Mouse (Mus musculus) liver, embryonic 14.5 days (tissue): ENCODE results near the gene Iqcf3. TPM values are rescaled to one million over a fixed set of nuclear protein-coding genes. Genes with fewer than 3 reads are reported as not detected.

Experiments
- ATAC-seq: fragments of 200-750 bp; cut with Nextera tagmentation; 2 replicates; pipeline ENCODE4 v1.8.0; 2017; ENCODE audit warnings: moderate number of reproducible peaks, mild to moderate bottlenecking, moderate library complexity; ENCODE audit not compliant: insufficient read depth
- DNase-seq, 3 experiments: peaks; one replicate each; pipeline ENCODE4 v3.0.0-alpha.2; 2012 to 2013; ENCODE audit warnings: low read depth in 3 of 3, low spot score in 3 of 3
- H3K27ac ChIP-seq: fragments of 300-500 bp; sonication (generic); 2 replicates; pipeline ENCODE4 v1.5.1; 2014; ENCODE audit warnings: moderate library complexity, mild to moderate bottlenecking, control low read depth, inconsistent platforms
- H3K27me3 ChIP-seq: fragments of 300-500 bp; sonication (generic); 2 replicates; pipeline ENCODE4 v1.6.1; 2014; ENCODE audit warnings: mild to moderate bottlenecking, low read length, moderate library complexity; ENCODE audit not compliant: control insufficient read depth, insufficient read depth
- H3K36me3 ChIP-seq: fragments of 300-500 bp; sonication (generic); replicated peaks from 2 replicates; pipeline ENCODE4 v1.6.1; 2014; ENCODE audit warnings: low read depth; ENCODE audit not compliant: control insufficient read depth, insufficient read depth
- H3K4me1 ChIP-seq, 2 experiments: fragments of 200-500 bp in 1 of 2; fragments of 300-500 bp in 1 of 2; sonication (generic) in 1 of 2; replicated peaks; 2 replicates each; pipeline ENCODE4 v1.6.1; 2012 to 2014; ENCODE audit warnings: antibody characterized with exemption in 1 of 2, inconsistent platforms in 1 of 2, low read length in 1 of 2; ENCODE audit not compliant: control insufficient read depth in 2 of 2, insufficient read depth in 2 of 2
- H3K4me2 ChIP-seq: fragments of 300-500 bp; sonication (generic); 2 replicates; pipeline ENCODE4 v1.6.1; 2014; ENCODE audit warnings: low read depth, mild to moderate bottlenecking, control low read depth, moderate library complexity
- H3K4me3 ChIP-seq, 2 experiments: fragments of 200-500 bp in 1 of 2; fragments of 300-500 bp in 1 of 2; sonication (generic) in 1 of 2; 2 replicates each; pipeline ENCODE4 v1.5.1; 2012 to 2014; ENCODE audit warnings: low read depth in 2 of 2, low read length in 2 of 2, mild to moderate bottlenecking in 2 of 2, control low read depth in 1 of 2, inconsistent platforms in 1 of 2, moderate library complexity in 1 of 2; ENCODE audit not compliant: insufficient read depth in 1 of 2
- H3K9ac ChIP-seq: fragments of 300-500 bp; sonication (generic); replicated peaks from 2 replicates; pipeline ENCODE4 v1.6.1; 2014; ENCODE audit warnings: mild to moderate bottlenecking, control low read depth, moderate library complexity
- H3K9me3 ChIP-seq: fragments of 300-500 bp; sonication (generic); 2 replicates; pipeline ENCODE4 v1.6.1; 2016; ENCODE audit warnings: low read length, mixed read lengths; ENCODE audit not compliant: control insufficient read depth
- CTCF ChIP-seq: IDR thresholded peaks from 2 replicates; pipeline ENCODE4 v1.5.1; 2016; ENCODE audit warnings: antibody characterized with exemption, low read depth, control low read depth
- EP300 ChIP-seq: IDR thresholded peaks from 2 replicates; pipeline ENCODE4 v1.6.1; 2016; ENCODE audit warnings: antibody characterized with exemption, low read depth
- WGBS: fragments of 180-500 bp; shearing (Covaris S2); extraction: QIAGEN DNeasy Blood & Tissue Kit; methylation state at CpG from one replicate; pipeline ENCODE4 v1.1.7; 2014; ENCODE audit not compliant: insufficient replicate concordance; 5-methylcytosine and 5-hydroxymethylcytosine counted together
- polyA plus RNA-seq, 2 experiments: library from polyadenylated mRNA; depleted of rRNA in 1 of 2; stranded (reverse) in 1 of 2; unstranded in 1 of 2; fragments of >200 nt; fragmentation: Nextera tagmentation in 1 of 2; extraction: Ambion mirVana in 1 of 2; gene quantifications; 2 replicates each; pipeline versions ENCODE4 v1.2.1 to v1.2.3; 2012 to 2014

The Iqcf3 gene
- polyA plus RNA-seq, 2 experiments: not detected

DNA sequence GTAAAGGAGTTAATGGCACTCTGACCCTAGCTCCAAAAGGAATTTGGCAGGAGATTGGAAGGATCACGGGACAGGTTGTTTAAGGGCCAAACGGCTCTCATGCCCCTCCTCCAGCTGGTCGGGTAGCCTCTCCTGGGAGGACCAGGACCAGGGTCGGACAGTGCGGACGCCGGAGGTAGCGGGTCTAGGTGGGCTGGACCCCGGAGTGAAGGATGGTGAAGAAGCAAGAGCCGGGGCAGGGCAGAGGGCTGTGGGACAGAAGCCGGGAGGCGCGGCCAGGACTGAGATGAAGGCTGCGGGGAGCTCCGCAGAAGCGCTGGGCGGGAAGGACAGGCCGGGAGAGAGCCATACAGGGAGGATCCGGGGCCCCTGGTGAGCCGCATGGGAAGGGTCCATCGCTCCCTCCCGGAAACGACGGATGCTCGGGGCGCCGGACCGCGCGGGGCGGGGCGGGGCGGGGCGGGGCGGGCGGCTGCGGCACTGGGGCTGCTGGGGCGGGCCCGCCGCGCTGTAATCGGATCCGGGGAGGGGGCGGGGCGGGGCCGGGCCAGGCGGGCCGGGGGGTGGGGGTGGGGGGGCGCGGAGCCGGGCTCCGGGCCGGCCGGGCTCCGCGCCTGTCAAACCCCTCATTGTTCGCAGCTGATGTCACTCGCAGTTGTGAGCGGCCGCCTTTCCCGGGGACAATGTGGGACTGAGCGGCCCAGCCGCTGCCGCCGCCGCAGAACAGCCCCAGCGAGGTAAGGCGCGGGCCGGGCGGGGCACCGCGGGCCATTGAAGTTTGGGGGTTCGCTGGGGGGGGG is 108.0 kb downstream of the Iqcf3 start, which contains the start of gene Pcbp4:
Pcbp4 (plus strand) TSS at position 21 of the 800 bp plus-strand sequence.
- H3K36me3 ChIP-seq: no peaks in the 10 kb centered on the region
- H3K9me3 ChIP-seq: no peaks in the 10 kb centered on the region
- WGBS: 2% methylated on average over 66 of the region's 74 CpGs
- H3K4me1 ChIP-seq: peaks cover 6% of the 10 kb centered on the region in 2 experiments
- peaks cover 13% of the 10 kb centered on the region for H3K27me3 ChIP-seq
- DNase-seq (no peak), ATAC-seq (peak; percentile 70)
- no peak for TF ChIP-seq EP300
- TF ChIP-seq CTCF: no peak
- peak within 1 kb of the TSS; percentile 25; the same call in 1 of the 2 replicates for H3K9ac ChIP-seq
- H3K4me3 ChIP-seq: peak within 1 kb of the TSS; percentile 57 to 58
- H3K27ac ChIP-seq: no peak within 1 kb of the TSS
- H3K4me2 ChIP-seq: peak within 1 kb of the TSS; percentile 67

Other genes starting within 250 kb of the Iqcf3 start
- gene Dusp7, start 193.0 kb downstream of the Iqcf3 start, polyA plus RNA-seq (2012; rRNA removed): 8.2 and 10.0 TPM in 2 replicates
- gene Dusp7, start 193.0 kb downstream of the Iqcf3 start, polyA plus RNA-seq (2014; fragmentation: Nextera tagmentation; extraction: Ambion mirVana): 4.4 and 4.5 TPM in 2 replicates
- 718 and 743 TPM in 2 replicates for gene Rpl29, start 132.2 kb downstream of the Iqcf3 start, polyA plus RNA-seq (2012; rRNA removed)
- 713 and 720 TPM in 2 replicates for gene Rpl29, start 132.2 kb downstream of the Iqcf3 start, polyA plus RNA-seq (2014; fragmentation: Nextera tagmentation; extraction: Ambion mirVana)
- gene Acy1, start 123.3 kb downstream of the Iqcf3 start, polyA plus RNA-seq (2012; rRNA removed): 13.6 and 19.5 TPM in 2 replicates
- 26.7 and 26.8 TPM in 2 replicates for gene Acy1, start 123.3 kb downstream of the Iqcf3 start, polyA plus RNA-seq (2014; fragmentation: Nextera tagmentation; extraction: Ambion mirVana)
- 17.3 and 23.7 TPM in 2 replicates for gene Abhd14b, start 114.2 kb downstream of the Iqcf3 start, polyA plus RNA-seq (2012; rRNA removed)
- gene Abhd14b, start 114.2 kb downstream of the Iqcf3 start, polyA plus RNA-seq (2014; fragmentation: Nextera tagmentation; extraction: Ambion mirVana): 24.9 and 25.2 TPM in 2 replicates
- gene Abhd14a, start 114.0 kb downstream of the Iqcf3 start, polyA plus RNA-seq (2012; rRNA removed): 14.4 and 16.4 TPM in 2 replicates
- 14.3 and 16.3 TPM in 2 replicates for gene Abhd14a, start 114.0 kb downstream of the Iqcf3 start, polyA plus RNA-seq (2014; fragmentation: Nextera tagmentation; extraction: Ambion mirVana)
- 11.3 and 18.3 TPM in 2 replicates for gene Pcbp4, start 108.3 kb downstream of the Iqcf3 start, polyA plus RNA-seq (2012; rRNA removed)
- gene Pcbp4, start 108.3 kb downstream of the Iqcf3 start, polyA plus RNA-seq (2014; fragmentation: Nextera tagmentation; extraction: Ambion mirVana): 5.6 and 5.7 TPM in 2 replicates
- not detected in 2 replicates for gene Gpr62, start 95.7 kb downstream of the Iqcf3 start, polyA plus RNA-seq (2012; rRNA removed)
- gene Gpr62, start 95.7 kb downstream of the Iqcf3 start, polyA plus RNA-seq (2014; fragmentation: Nextera tagmentation; extraction: Ambion mirVana): not detected in 2 replicates
- gene Rrp9, start 85.7 kb downstream of the Iqcf3 start, polyA plus RNA-seq (2012; rRNA removed): 18.1 and 18.8 TPM in 2 replicates
- 22.1 and 25.1 TPM in 2 replicates for gene Rrp9, start 85.7 kb downstream of the Iqcf3 start, polyA plus RNA-seq (2014; fragmentation: Nextera tagmentation; extraction: Ambion mirVana)
- 1.3 TPM in 2 replicates for gene Parp3, start 84.7 kb downstream of the Iqcf3 start, polyA plus RNA-seq (2012; rRNA removed)
- gene Parp3, start 84.7 kb downstream of the Iqcf3 start, polyA plus RNA-seq (2014; fragmentation: Nextera tagmentation; extraction: Ambion mirVana): 0.77 and 0.91 TPM in 2 replicates
- gene Iqcf1, start 61.7 kb downstream of the Iqcf3 start, polyA plus RNA-seq (2012; rRNA removed): not detected in 2 replicates
- gene Iqcf1, start 61.7 kb downstream of the Iqcf3 start, polyA plus RNA-seq (2014; fragmentation: Nextera tagmentation; extraction: Ambion mirVana): not detected in 2 replicates
- not detected in 2 replicates for gene Iqcf5, start 47.1 kb downstream of the Iqcf3 start, polyA plus RNA-seq (2012; rRNA removed)
- not detected in 2 replicates for gene Iqcf5, start 47.1 kb downstream of the Iqcf3 start, polyA plus RNA-seq (2014; fragmentation: Nextera tagmentation; extraction: Ambion mirVana)
- gene Iqcf4, start 9.4 kb upstream of the Iqcf3 start, polyA plus RNA-seq (2012; rRNA removed): not detected in 2 replicates
- not detected in 2 replicates for gene Iqcf4, start 9.4 kb upstream of the Iqcf3 start, polyA plus RNA-seq (2014; fragmentation: Nextera tagmentation; extraction: Ambion mirVana)
- not detected in 2 replicates for gene Iqcf6, start 65.0 kb upstream of the Iqcf3 start, polyA plus RNA-seq (2012; rRNA removed)
- not detected in 2 replicates for gene Iqcf6, start 65.0 kb upstream of the Iqcf3 start, polyA plus RNA-seq (2014; fragmentation: Nextera tagmentation; extraction: Ambion mirVana)
- 0.02 TPM in 1 of 2 replicates, not detected in the other for gene Grm2, start 94.5 kb upstream of the Iqcf3 start, polyA plus RNA-seq (2012; rRNA removed)
- gene Grm2, start 94.5 kb upstream of the Iqcf3 start, polyA plus RNA-seq (2014; fragmentation: Nextera tagmentation; extraction: Ambion mirVana): not detected in 2 replicates
- 9.4 and 11.3 TPM in 2 replicates for gene Tex264, start 124.3 kb upstream of the Iqcf3 start, polyA plus RNA-seq (2012; rRNA removed)
- gene Tex264, start 124.3 kb upstream of the Iqcf3 start, polyA plus RNA-seq (2014; fragmentation: Nextera tagmentation; extraction: Ambion mirVana): 11.5 and 12.1 TPM in 2 replicates
- 2.4 and 3.7 TPM in 2 replicates for gene Rad54l2, start 227.6 kb upstream of the Iqcf3 start, polyA plus RNA-seq (2012; rRNA removed)
- gene Rad54l2, start 227.6 kb upstream of the Iqcf3 start, polyA plus RNA-seq (2014; fragmentation: Nextera tagmentation; extraction: Ambion mirVana): 0.96 and 1.3 TPM in 2 replicates